Mouse (Mus musculus): Measurements from ENCODE around the gene Tspan11. TPM values are rescaled to one million over a fixed set of nuclear protein-coding genes. Genes with fewer than 3 reads are reported as not detected.

Tspan11 gene
- polyA plus RNA-seq, 1 experiment from 2014 or later = 21.1 TPM

GRCm38 (mm10) chr6:127917712-127918111 lies 30.3 kb downstream of the Tspan11 start:
- Histone ChIP-seq H3K4me3 (no peak overlapping the region), H3K4me2 (replicated peaks) (no peak overlapping the region), H3K27ac (no peak overlapping the region), H3K4me1 (peaks cover 3% of the 10 kb centered on the region; the same call in 1 of the 2 replicates), H3K27me3 (peaks cover 4% of the 10 kb centered on the region; the same call in 1 of the 2 replicates), H3K36me3 (peaks cover 44% of the 10 kb centered on the region), H3K9ac (no peak overlapping the region), H3K9me3 (peaks cover 7% of the 10 kb centered on the region; the same call in 1 of the 2 replicates)
- 58% methylated on average over 4 of the region's 4 CpGs for WGBS
- no peak for ATAC-seq (ENCODE audit: low FRiP score, low read depth)

- 80% methylated on average over 6 of the region's 6 CpGs for WGBS
- Histone ChIP-seq H3K4me3 (no peak overlapping the region), H3K36me3 (peaks cover 36% of the 10 kb centered on the region), H3K27me3 (peaks cover 10% of the 10 kb centered on the region; the same call in 1 of the 2 replicates), H3K27ac (no peak overlapping the region), H3K9me3 (peaks cover 7% of the 10 kb centered on the region; the same call in 1 of the 2 replicates), H3K4me1 (peaks cover 3% of the 10 kb centered on the region; the same call in 1 of the 2 replicates), H3K4me2 (replicated peaks) (no peak overlapping the region), H3K9ac (no peak overlapping the region; the same call in 1 of the 2 replicates)
- no peak for ATAC-seq (ENCODE audit: low FRiP score, low read depth)
These were observed 32.1 kb downstream of the Tspan11 start for GRCm38 (mm10) chr6:127919491-127919890.

- 10% methylated on average over 8 of the region's 8 CpGs for WGBS
- H3K27me3 ChIP-seq = peaks cover 10% of the 10 kb centered on the region; the same call in 1 of the 2 replicates
- ATAC-seq (ENCODE audit: low FRiP score, low read depth) = no peak; the same call in 1 of the 2 replicates
- H3K9ac ChIP-seq = peak overlapping the region; percentile 35; the same call in 1 of the 2 replicates
- H3K4me1 ChIP-seq = peaks cover 3% of the 10 kb centered on the region; the same call in 1 of the 2 replicates
- no peak overlapping the region for H3K27ac ChIP-seq
- H3K4me3 ChIP-seq = no peak overlapping the region
- H3K4me2 ChIP-seq (replicated peaks) = no peak overlapping the region
- H3K9me3 ChIP-seq = peaks cover 7% of the 10 kb centered on the region; the same call in 1 of the 2 replicates
- H3K36me3 ChIP-seq = peaks cover 35% of the 10 kb centered on the region
These were observed 33.3 kb downstream of the Tspan11 start for GRCm38 (mm10) chr6:127920652-127921051.

- no peak overlapping the region for H3K9ac ChIP-seq
- no peak overlapping the region for H3K4me3 ChIP-seq
- no peaks in the 10 kb centered on the region for H3K9me3 ChIP-seq
- H3K4me2 ChIP-seq (replicated peaks) = no peak overlapping the region
- peaks cover 10% of the 10 kb centered on the region; the same call in 1 of the 2 replicates for H3K27me3 ChIP-seq
- H3K27ac ChIP-seq = no peak overlapping the region
- 67% methylated on average over 9 of the region's 9 CpGs for WGBS
- peaks cover 8% of the 10 kb centered on the region for H3K4me1 ChIP-seq
- no peak for ATAC-seq (ENCODE audit: low FRiP score, low read depth)
- peaks cover 26% of the 10 kb centered on the region for H3K36me3 ChIP-seq
These were observed 34.6 kb downstream of the Tspan11 start for GRCm38 (mm10) chr6:127921996-127922395.

- Histone ChIP-seq H3K36me3 (peaks cover 25% of the 10 kb centered on the region), H3K4me1 (peaks cover 14% of the 10 kb centered on the region), H3K9ac (no peak overlapping the region), H3K4me3 (no peak overlapping the region), H3K9me3 (no peaks in the 10 kb centered on the region), H3K4me2 (replicated peaks) (no peak overlapping the region), H3K27ac (no peak overlapping the region), H3K27me3 (peaks cover 10% of the 10 kb centered on the region; the same call in 1 of the 2 replicates)
- no peak for ATAC-seq (ENCODE audit: low FRiP score, low read depth)
- WGBS = 85% methylated on average over 9 of the region's 9 CpGs
These were observed 35.9 kb downstream of the Tspan11 start for GRCm38 (mm10) chr6:127923296-127923695.

GRCm38 (mm10) chr6:127924750-127925149 lies 37.4 kb downstream of the Tspan11 start:
- no peaks in the 10 kb centered on the region for H3K9me3 ChIP-seq
- no peak for ATAC-seq (ENCODE audit: low FRiP score, low read depth)
- 72% methylated on average over 6 of the region's 6 CpGs for WGBS
- H3K4me3 ChIP-seq = no peak overlapping the region
- no peak overlapping the region for H3K27ac ChIP-seq
- peaks cover 10% of the 10 kb centered on the region; the same call in 1 of the 2 replicates for H3K27me3 ChIP-seq
- peaks cover 14% of the 10 kb centered on the region for H3K4me1 ChIP-seq
- H3K36me3 ChIP-seq = peaks cover 21% of the 10 kb centered on the region
- no peak overlapping the region for H3K4me2 ChIP-seq (replicated peaks)
- no peak overlapping the region for H3K9ac ChIP-seq

GRCm38 (mm10) chr6:127925915-127926314 lies 38.5 kb downstream of the Tspan11 start:
- no peak overlapping the region for H3K9ac ChIP-seq
- H3K4me1 ChIP-seq = peaks cover 10% of the 10 kb centered on the region
- no peak overlapping the region for H3K4me3 ChIP-seq
- H3K27me3 ChIP-seq = peaks cover 10% of the 10 kb centered on the region; the same call in 1 of the 2 replicates
- 76% methylated on average over 9 of the region's 9 CpGs for WGBS
- no peak for ATAC-seq (ENCODE audit: low FRiP score, low read depth)
- no peak overlapping the region for H3K27ac ChIP-seq
- peaks cover 24% of the 10 kb centered on the region for H3K36me3 ChIP-seq
- no peak overlapping the region for H3K4me2 ChIP-seq (replicated peaks)
- H3K9me3 ChIP-seq = no peaks in the 10 kb centered on the region

- 93% methylated on average over 5 of the region's 5 CpGs for WGBS
- ATAC-seq (ENCODE audit: low FRiP score, low read depth) = no peak
- no peaks in the 10 kb centered on the region for H3K27me3 ChIP-seq
- peaks cover 25% of the 10 kb centered on the region for H3K4me1 ChIP-seq
- no peak overlapping the region for H3K4me2 ChIP-seq (replicated peaks)
- H3K27ac ChIP-seq = no peak overlapping the region
- peaks cover 16% of the 10 kb centered on the region for H3K36me3 ChIP-seq
- H3K9ac ChIP-seq = no peak overlapping the region
- H3K4me3 ChIP-seq = no peak overlapping the region
- H3K9me3 ChIP-seq = no peaks in the 10 kb centered on the region
These were observed 41.3 kb downstream of the Tspan11 start for GRCm38 (mm10) chr6:127928682-127929081.

GRCm38 (mm10) chr6:127932697-127933096 lies 45.3 kb downstream of the Tspan11 start:
- Histone ChIP-seq H3K9ac (no peak overlapping the region), H3K4me3 (no peak overlapping the region), H3K27ac (no peak overlapping the region), H3K4me2 (replicated peaks) (no peak overlapping the region), H3K4me1 (peaks cover 18% of the 10 kb centered on the region), H3K9me3 (no peaks in the 10 kb centered on the region), H3K27me3 (no peaks in the 10 kb centered on the region), H3K36me3 (peaks cover 20% of the 10 kb centered on the region)
- 26% methylated on average over 5 of the region's 5 CpGs for WGBS
- ATAC-seq (ENCODE audit: low FRiP score, low read depth) = 0 out of 2 replicates have a peak, but pooled peaks have one; percentile 16

GRCm38 (mm10) chr6:127933841-127934240 lies 46.5 kb downstream of the Tspan11 start:
- WGBS = 85% methylated on average over 5 of the region's 5 CpGs
- Histone ChIP-seq H3K4me3 (no peak overlapping the region), H3K9me3 (no peaks in the 10 kb centered on the region), H3K9ac (no peak overlapping the region), H3K27ac (no peak overlapping the region), H3K4me1 (peaks cover 18% of the 10 kb centered on the region), H3K36me3 (peaks cover 23% of the 10 kb centered on the region), H3K27me3 (no peaks in the 10 kb centered on the region), H3K4me2 (replicated peaks) (no peak overlapping the region)
- no peak for ATAC-seq (ENCODE audit: low FRiP score, low read depth)

- no peak overlapping the region for H3K9ac ChIP-seq
- peaks cover 33% of the 10 kb centered on the region for H3K36me3 ChIP-seq
- 84% methylated on average over 3 of the region's 3 CpGs for WGBS
- H3K9me3 ChIP-seq = no peaks in the 10 kb centered on the region
- no peaks in the 10 kb centered on the region for H3K27me3 ChIP-seq
- H3K4me3 ChIP-seq = no peak overlapping the region
- peaks cover 18% of the 10 kb centered on the region for H3K4me1 ChIP-seq
- H3K27ac ChIP-seq = no peak overlapping the region
- no peak for ATAC-seq (ENCODE audit: low FRiP score, low read depth)
- H3K4me2 ChIP-seq (replicated peaks) = no peak overlapping the region
These were observed 47.7 kb downstream of the Tspan11 start for GRCm38 (mm10) chr6:127935105-127935504.

- no peak overlapping the region for H3K27ac ChIP-seq
- no peak overlapping the region for H3K4me2 ChIP-seq (replicated peaks)
- 91% methylated on average over 8 of the region's 8 CpGs for WGBS
- no peaks in the 10 kb centered on the region for H3K4me1 ChIP-seq
- no peaks in the 10 kb centered on the region for H3K27me3 ChIP-seq
- no peak for ATAC-seq (ENCODE audit: low FRiP score, low read depth)
- peaks cover 39% of the 10 kb centered on the region for H3K36me3 ChIP-seq
- H3K4me3 ChIP-seq = no peak overlapping the region
- H3K9ac ChIP-seq = no peak overlapping the region
- H3K9me3 ChIP-seq = no peaks in the 10 kb centered on the region
These were observed 55.0 kb downstream of the Tspan11 start for GRCm38 (mm10) chr6:127942421-127942820.

GRCm38 (mm10) chr6:127945725-127946124 lies 58.3 kb downstream of the Tspan11 start:
- peaks cover 30% of the 10 kb centered on the region for H3K36me3 ChIP-seq
- ATAC-seq (ENCODE audit: low FRiP score, low read depth) = no peak; the same call in 1 of the 2 replicates

More at GRCm38 (mm10) chr6:127945725-127946124, 58.3 kb downstream of the Tspan11 start:
- Histone ChIP-seq H3K27me3 (no peaks in the 10 kb centered on the region), H3K9me3 (no peaks in the 10 kb centered on the region), H3K4me3 (no peak overlapping the region), H3K27ac (no peak overlapping the region), H3K4me1 (no peaks in the 10 kb centered on the region), H3K4me2 (replicated peaks) (no peak overlapping the region), H3K9ac (no peak overlapping the region)
- WGBS = 62% methylated on average over 9 of the region's 9 CpGs
